Mouse (Mus musculus): ENCODE data around the gene Homer3. TPM values are rescaled to one million over a fixed set of nuclear protein-coding genes. Genes with fewer than 3 reads are reported as not detected.

The Homer3 gene
- polyA plus RNA-seq, 1 experiment from 2014 or later = 13.8 TPM

- Histone ChIP-seq H3K27me3 (ENCODE audit: control insufficient read depth, insufficient read depth, low read length) (no peaks in the 10 kb centered on the region), H3K9ac (ENCODE audit: low read length) (no peak overlapping the region), H3K4me1 (replicated peaks; ENCODE audit: control insufficient read depth, insufficient read depth) (no peaks in the 10 kb centered on the region), H3K36me3 (ENCODE audit: control insufficient read depth, insufficient read depth, low read length) (peaks cover 6% of the 10 kb centered on the region), H3K4me3 (ENCODE audit: low read depth, low read length) (no peak overlapping the region), H3K27ac (replicated peaks) (no peak overlapping the region), H3K4me2 (replicated peaks; ENCODE audit: low read depth) (no peak overlapping the region), H3K9me3 (ENCODE audit: control insufficient read depth, low read length) (no peaks in the 10 kb centered on the region)
- WGBS = 96% methylated on average over 15 of the region's 15 CpGs
- DNase-seq (ENCODE audit: low spot score) (no peak), ATAC-seq (ENCODE audit: low FRiP score, low TSS enrichment) (no peak)
- TF ChIP-seq EP300 (optimal IDR thresholded peaks at IDR 0.05) = no peak
- TF ChIP-seq CTCF (IDR thresholded peaks at IDR 0.05; ENCODE audit: low read depth) = no peak
Measured at GRCm38 (mm10) chr8:70285304-70285703, 2.7 kb downstream of the Homer3 start.

GRCm38 (mm10) chr8:70286737-70287136 lies 4.1 kb downstream of the Homer3 start:
- Histone ChIP-seq H3K27me3 (ENCODE audit: control insufficient read depth, insufficient read depth, low read length) (no peaks in the 10 kb centered on the region), H3K36me3 (ENCODE audit: control insufficient read depth, insufficient read depth, low read length) (peaks cover 6% of the 10 kb centered on the region), H3K9ac (ENCODE audit: low read length) (no peak overlapping the region), H3K4me1 (replicated peaks; ENCODE audit: control insufficient read depth, insufficient read depth) (no peaks in the 10 kb centered on the region), H3K9me3 (ENCODE audit: control insufficient read depth, low read length) (no peaks in the 10 kb centered on the region), H3K4me3 (ENCODE audit: low read depth, low read length) (no peak overlapping the region), H3K4me2 (replicated peaks; ENCODE audit: low read depth) (no peak overlapping the region), H3K27ac (replicated peaks) (no peak overlapping the region)
- ATAC-seq (ENCODE audit: low FRiP score, low TSS enrichment) (no peak), DNase-seq (ENCODE audit: low spot score) (no peak)
- WGBS = 89% methylated on average over 8 of the region's 8 CpGs
- peak; percentile 51 for TF ChIP-seq CTCF (IDR thresholded peaks at IDR 0.05; ENCODE audit: low read depth)
- TF ChIP-seq EP300 (optimal IDR thresholded peaks at IDR 0.05) = no peak

- ATAC-seq (ENCODE audit: low FRiP score, low TSS enrichment) = peak; percentile 5; the same call in 1 of the 2 replicates
- Histone ChIP-seq H3K27me3 (ENCODE audit: control insufficient read depth, insufficient read depth, low read length) (no peaks in the 10 kb centered on the region), H3K4me2 (replicated peaks; ENCODE audit: low read depth) (no peak overlapping the region), H3K4me3 (ENCODE audit: low read depth, low read length) (no peak overlapping the region), H3K9ac (ENCODE audit: low read length) (no peak overlapping the region), H3K36me3 (ENCODE audit: control insufficient read depth, insufficient read depth, low read length) (peaks cover 41% of the 10 kb centered on the region), H3K4me1 (replicated peaks; ENCODE audit: control insufficient read depth, insufficient read depth) (no peaks in the 10 kb centered on the region), H3K27ac (replicated peaks) (peak overlapping the region; percentile 49), H3K9me3 (ENCODE audit: control insufficient read depth, low read length) (no peaks in the 10 kb centered on the region)
- DNase-seq (ENCODE audit: low spot score) = no peak
- WGBS = 23% methylated on average over 5 of the region's 5 CpGs
- TF ChIP-seq CTCF (IDR thresholded peaks at IDR 0.05; ENCODE audit: low read depth) (no peak), EP300 (optimal IDR thresholded peaks at IDR 0.05) (no peak)
Measured at GRCm38 (mm10) chr8:70293988-70294405, 11.4 kb downstream of the Homer3 start.

- H3K4me2 ChIP-seq (replicated peaks; ENCODE audit: low read depth) = no peak overlapping the region
- H3K9me3 ChIP-seq (ENCODE audit: control insufficient read depth, low read length) = no peaks in the 10 kb centered on the region
- peaks cover 6% of the 10 kb centered on the region; the same call in 1 of the 2 replicates for H3K4me1 ChIP-seq (replicated peaks; ENCODE audit: control insufficient read depth, insufficient read depth)
- H3K27ac ChIP-seq (replicated peaks) = no peak overlapping the region
- WGBS = 86% methylated on average over 3 of the region's 3 CpGs
- H3K27me3 ChIP-seq (ENCODE audit: control insufficient read depth, insufficient read depth, low read length) = no peaks in the 10 kb centered on the region
- TF ChIP-seq EP300 (optimal IDR thresholded peaks at IDR 0.05) = no peak
- no peak for TF ChIP-seq CTCF (IDR thresholded peaks at IDR 0.05; ENCODE audit: low read depth)
- H3K36me3 ChIP-seq (ENCODE audit: control insufficient read depth, insufficient read depth, low read length) = peaks cover 18% of the 10 kb centered on the region
- DNase-seq (ENCODE audit: low spot score) (no peak), ATAC-seq (ENCODE audit: low FRiP score, low TSS enrichment) (no peak)
- no peak overlapping the region for H3K9ac ChIP-seq (ENCODE audit: low read length)
- H3K4me3 ChIP-seq (ENCODE audit: low read depth, low read length) = no peak overlapping the region
Measured at GRCm38 (mm10) chr8:70300881-70301280, 18.3 kb downstream of the Homer3 start.

- TF ChIP-seq CTCF (IDR thresholded peaks at IDR 0.05; ENCODE audit: low read depth) (no peak), EP300 (optimal IDR thresholded peaks at IDR 0.05) (no peak)
- H3K27me3 ChIP-seq (ENCODE audit: control insufficient read depth, insufficient read depth, low read length) = no peaks in the 10 kb centered on the region
- ATAC-seq (ENCODE audit: low FRiP score, low TSS enrichment) (peak; percentile 92), DNase-seq (ENCODE audit: low spot score) (peak; percentile 94)
- under 1% methylated on average over 40 of the region's 40 CpGs for WGBS
- H3K4me2 ChIP-seq (replicated peaks; ENCODE audit: low read depth) = peak within 1 kb of the TSS; percentile 80
- peak within 1 kb of the TSS; percentile 70 for H3K9ac ChIP-seq (ENCODE audit: low read length)
- H3K4me3 ChIP-seq (ENCODE audit: low read depth, low read length) = peak within 1 kb of the TSS; percentile 52
- peaks cover 6% of the 10 kb centered on the region; the same call in 1 of the 2 replicates for H3K4me1 ChIP-seq (replicated peaks; ENCODE audit: control insufficient read depth, insufficient read depth)
- H3K27ac ChIP-seq (replicated peaks) = peak within 1 kb of the TSS; percentile 8
- no peaks in the 10 kb centered on the region for H3K9me3 ChIP-seq (ENCODE audit: control insufficient read depth, low read length)
- peaks cover 7% of the 10 kb centered on the region for H3K36me3 ChIP-seq (ENCODE audit: control insufficient read depth, insufficient read depth, low read length)
Measured at GRCm38 (mm10) chr8:70302358-70302890, 19.8 kb downstream of the Homer3 start, which contains the start of the genes Ddx49 and Cope. Gene Ddx49 (minus strand): TSS chr8:70302489. Gene Cope (plus strand): TSS chr8:70302518.

GRCm38 (mm10) chr8:70302901-70303300 lies 20.3 kb downstream of the Homer3 start:
- peak overlapping the region; percentile 70 for H3K9ac ChIP-seq (ENCODE audit: low read length)
- peaks cover 6% of the 10 kb centered on the region; the same call in 1 of the 2 replicates for H3K4me1 ChIP-seq (replicated peaks; ENCODE audit: control insufficient read depth, insufficient read depth)
- no peak for TF ChIP-seq EP300 (optimal IDR thresholded peaks at IDR 0.05)
- no peak for TF ChIP-seq CTCF (IDR thresholded peaks at IDR 0.05; ENCODE audit: low read depth)
- WGBS = 4% methylated on average over 16 of the region's 16 CpGs
- H3K4me2 ChIP-seq (replicated peaks; ENCODE audit: low read depth) = peak overlapping the region; percentile 80
- H3K4me3 ChIP-seq (ENCODE audit: low read depth, low read length) = peak overlapping the region; percentile 52
- no peak for DNase-seq (ENCODE audit: low spot score)
- H3K27me3 ChIP-seq (ENCODE audit: control insufficient read depth, insufficient read depth, low read length) = no peaks in the 10 kb centered on the region
- no peaks in the 10 kb centered on the region for H3K9me3 ChIP-seq (ENCODE audit: control insufficient read depth, low read length)
- ATAC-seq (ENCODE audit: low FRiP score, low TSS enrichment) = peak; percentile 54
- H3K27ac ChIP-seq (replicated peaks) = peak overlapping the region; percentile 8
- H3K36me3 ChIP-seq (ENCODE audit: control insufficient read depth, insufficient read depth, low read length) = peaks cover 7% of the 10 kb centered on the region

Data from stomach, postnatal 0 days (tissue).